Mouse (Mus musculus) ES-Bruce4 (cell line): ENCODE results near the gene Zdhhc4.

Source experiments
- CTCF ChIP-seq: IDR thresholded peaks from one replicate; pipeline ENCODE4 v1.8.1; 2011; ENCODE audit warnings: low read depth, low read length
- EP300 ChIP-seq: IDR thresholded peaks from 2 replicates; pipeline ENCODE4 v1.6.1; 2011; ENCODE audit warnings: low read depth, low read length; ENCODE audit not compliant: insufficient read depth
- POLR2A ChIP-seq: IDR thresholded peaks from one replicate; pipeline ENCODE4 v1.8.1; 2011; ENCODE audit warnings: low read length; ENCODE audit not compliant: insufficient read depth

GRCm38 (mm10) chr5:143301296-143301695 lies 27.8 kb downstream of the Zdhhc4 start:
- TF ChIP-seq CTCF (peak; percentile 23), EP300 (no peak), POLR2A (no peak)
